20 mouse cellular contexts compared by ENCODE assay signal in the genomic region with DNA sequence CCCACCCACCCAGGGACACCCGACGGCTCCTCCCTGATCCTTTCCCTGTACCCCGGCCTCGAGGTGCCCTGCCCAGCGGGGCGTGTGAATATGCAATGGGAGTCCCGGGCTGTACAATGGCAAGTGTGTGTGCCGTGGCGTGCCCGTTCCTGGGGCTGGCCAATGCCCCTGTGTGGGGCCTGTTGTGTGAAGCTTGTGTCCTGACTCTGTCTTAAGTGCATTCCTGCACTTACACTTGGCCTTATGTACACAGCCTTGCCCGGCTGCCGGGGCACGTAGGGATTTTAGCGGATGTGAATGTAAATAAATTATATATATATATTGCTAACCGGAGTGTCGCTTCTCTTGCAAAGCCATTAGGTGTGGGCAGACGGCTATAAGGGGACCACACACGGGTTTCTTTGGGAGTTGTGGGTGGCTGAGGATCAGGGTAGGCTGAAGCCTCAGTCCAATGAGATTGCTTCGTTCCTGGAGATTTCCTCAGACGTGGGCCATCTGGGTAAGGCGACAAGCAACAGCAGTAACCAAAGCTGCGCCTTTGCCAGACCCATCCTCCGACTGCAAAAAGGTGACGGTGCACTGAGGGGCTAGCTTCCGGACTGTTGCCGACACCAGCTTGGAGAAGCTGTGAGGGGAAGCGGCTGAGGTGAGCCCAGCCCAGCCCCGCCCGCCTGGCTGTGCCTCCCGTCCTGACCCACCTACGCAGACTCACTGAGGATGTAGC. TPM values are rescaled to one million over a fixed set of nuclear protein-coding genes. Genes with fewer than 3 reads are reported as not detected.
A peak's percentile ranks its signal among the peaks of the same experiment; 100 is the strongest.
DNase-seq lines count a peak whose midpoint lies in the region; ATAC-seq lines count a peak whose summit lies in the region.
"Had no signal": no experiment of that assay in that cellular context is flagged by ENCODE, and none has a peak within 500 bp of the region (broad histone marks: within the 10 kb centered on the region; RNA-seq: fewer than 3 reads in every experiment).

No protein-coding gene starts in this region.

- no peaks in the 10 kb centered on the region for H3K9me3 ChIP-seq in hindbrain, embryonic 13.5 days
- no peaks in the 10 kb centered on the region for H3K9me3 ChIP-seq in hindbrain, embryonic 14.5 days (ENCODE audit: control insufficient read depth, low read length)
- no peaks in the 10 kb centered on the region for H3K9me3 ChIP-seq in lung, embryonic 16.5 days (ENCODE audit: control insufficient read depth, low read length)
- H3K9me3 ChIP-seq: forebrain, embryonic 15.5 days; heart, embryonic 13.5 days; megakaryocyte, embryonic 14.5 days had no signal

- peaks cover 26% of the 10 kb centered on the region for H3K36me3 ChIP-seq in hindbrain, embryonic 13.5 days
- H3K36me3 ChIP-seq in hindbrain, embryonic 14.5 days (replicated peaks; ENCODE audit: control insufficient read depth, insufficient read depth) = peaks cover 3% of the 10 kb centered on the region; the same call in 1 of the 2 replicates
- H3K36me3 ChIP-seq in lung, embryonic 16.5 days (ENCODE audit: control insufficient read depth, insufficient read depth, low read length) = no peaks in the 10 kb centered on the region
- H3K36me3 ChIP-seq: heart, embryonic 13.5 days had no signal

- no peak for ATAC-seq in hindbrain, embryonic 13.5 days (ENCODE audit: low FRiP score)
- no peak for ATAC-seq in hindbrain, embryonic 14.5 days (ENCODE audit: low FRiP score)
- ATAC-seq in lung, embryonic 16.5 days (ENCODE audit: low read depth) = peak; percentile 85
- ATAC-seq: forebrain, embryonic 15.5 days; liver, postnatal 0 days; Patski had no signal

- 63% methylated on average over 31 of the region's 31 CpGs for WGBS in hindbrain, embryonic 13.5 days
- 61% methylated on average over 31 of the region's 31 CpGs for WGBS in hindbrain, embryonic 14.5 days
- WGBS in lung, embryonic 16.5 days = 24% methylated on average over 31 of the region's 31 CpGs

- H3K4me1 ChIP-seq in hindbrain, embryonic 13.5 days (replicated peaks) = peaks cover 41% of the 10 kb centered on the region
- H3K4me1 ChIP-seq in hindbrain, embryonic 14.5 days (replicated peaks; ENCODE audit: control insufficient read depth, insufficient read depth, low read length) = peaks cover 31% of the 10 kb centered on the region
- H3K4me1 ChIP-seq in lung, embryonic 16.5 days (replicated peaks; ENCODE audit: control insufficient read depth, insufficient read depth, low read length) = peaks cover 18% of the 10 kb centered on the region
- H3K4me1 ChIP-seq: heart, embryonic 13.5 days; megakaryocyte, embryonic 14.5 days had no signal

- peaks cover 70% of the 10 kb centered on the region for H3K27me3 ChIP-seq in hindbrain, embryonic 13.5 days
- 0 out of 2 replicates have a peak, but pooled peaks cover 5% of the 10 kb centered on the region for H3K27me3 ChIP-seq in hindbrain, embryonic 14.5 days (ENCODE audit: control insufficient read depth, insufficient read depth, low read length)
- no peaks in the 10 kb centered on the region; the same call in 1 of the 2 replicates for H3K27me3 ChIP-seq in lung, embryonic 16.5 days (ENCODE audit: control insufficient read depth, insufficient read depth, low read depth, low read length)
- H3K27me3 ChIP-seq: forebrain, embryonic 15.5 days had no signal

- no peak overlapping the region for H3K27ac ChIP-seq in hindbrain, embryonic 13.5 days
- no peak overlapping the region for H3K27ac ChIP-seq in hindbrain, embryonic 14.5 days
- peak overlapping the region; percentile 79 for H3K27ac ChIP-seq in lung, embryonic 16.5 days (ENCODE audit: low read length)
- H3K27ac ChIP-seq: forebrain, embryonic 15.5 days; gastrocnemius, adult 2 months; heart, embryonic 13.5 days had no signal

- no peak overlapping the region for H3K4me2 ChIP-seq in hindbrain, embryonic 13.5 days
- H3K4me2 ChIP-seq in hindbrain, embryonic 14.5 days (replicated peaks) = no peak overlapping the region
- peak overlapping the region; percentile 37 for H3K4me2 ChIP-seq in lung, embryonic 16.5 days (ENCODE audit: low read depth, low read length)
- H3K4me2 ChIP-seq: forebrain, embryonic 15.5 days; heart, embryonic 13.5 days had no signal

- H3K4me3 ChIP-seq in hindbrain, embryonic 13.5 days = no peak overlapping the region
- H3K4me3 ChIP-seq in hindbrain, embryonic 14.5 days (replicated peaks; ENCODE audit: low read length) = no peak overlapping the region
- H3K4me3 ChIP-seq in lung, embryonic 16.5 days (ENCODE audit: low read length) = no peak overlapping the region
- H3K4me3 ChIP-seq: forebrain, embryonic 15.5 days; gastrocnemius, adult 2 months; heart, embryonic 13.5 days; layer of hippocampus, adult 2 months had no signal

- H3K9ac ChIP-seq in hindbrain, embryonic 13.5 days = peak overlapping the region; percentile 51
- no peak overlapping the region for H3K9ac ChIP-seq in hindbrain, embryonic 14.5 days
- H3K9ac ChIP-seq in lung, embryonic 16.5 days (ENCODE audit: low read length) = 0 out of 2 replicates have a peak overlapping the region, but pooled peaks have one; percentile 28
- H3K9ac ChIP-seq: forebrain, embryonic 15.5 days; heart, embryonic 13.5 days; liver, postnatal 0 days had no signal

- no peak for DNase-seq in hindbrain, embryonic 14.5 days (ENCODE audit: low spot score)
- no peak for DNase-seq in lung, postnatal 14 days
- peak; percentile 69 for DNase-seq in retina, postnatal 1 day
- DNase-seq in retina, embryonic 14.5 days (ENCODE audit: low spot score) = no peak
- peak; percentile 50 for DNase-seq in telencephalon, adult 2 months (ENCODE audit: low read depth, low spot score)
- DNase-seq: adrenal gland, adult 8-10 months; cerebellum, adult 9-11 months; heart, adult 11 months; kidney, postnatal 10 days; liver, postnatal 0 days; thymus, postnatal 36 days had no signal

RNA-seq across cellular contexts. Expression of a gene that starts 15.3 kb away (rescaled TPM):
- polyA plus RNA-seq in hindbrain, embryonic 13.5 days (2015; fragmentation: Nextera tagmentation; extraction: Ambion mirVana) = 1.1 and 1.2 TPM in 2 replicates
- 0.70 and 0.83 TPM in 2 replicates for polyA plus RNA-seq in hindbrain, embryonic 14.5 days (2014; fragmentation: Nextera tagmentation; extraction: Ambion mirVana)
- polyA plus RNA-seq in lung, embryonic 16.5 days (2015; fragmentation: Nextera tagmentation; extraction: Ambion mirVana) = 0.95 and 1.3 TPM in 2 replicates
- polyA plus RNA-seq: C2C12, Patski had no signal

RNA-seq across cellular contexts. Expression of a gene that starts 56.6 kb away (rescaled TPM):
- polyA plus RNA-seq in hindbrain, embryonic 13.5 days (2015; fragmentation: Nextera tagmentation; extraction: Ambion mirVana) = 7.8 and 8.4 TPM in 2 replicates
- polyA plus RNA-seq in hindbrain, embryonic 14.5 days (2014; fragmentation: Nextera tagmentation; extraction: Ambion mirVana) = 15.3 and 16.9 TPM in 2 replicates
- 4.3 TPM in 2 replicates for polyA plus RNA-seq in lung, embryonic 16.5 days (2015; fragmentation: Nextera tagmentation; extraction: Ambion mirVana)
- polyA plus RNA-seq: Patski had no signal

Comparison
In these comparisons a context has a peak if more than half of its experiments do, and no peak if none do; other contexts are left out.
1. DNase-seq: peak in retina, postnatal 1 day (single experiment) and telencephalon, adult 2 months (single experiment); none in hindbrain, embryonic 14.5 days (single experiment), lung, postnatal 14 days (single experiment) and retina, embryonic 14.5 days (single experiment).